Comparison of ENCODE assay signal across 17 mouse cellular contexts in genomic region chr1:116283968-116284367, GRCm38 (mm10).
"Had no signal": no experiment of that assay in that cellular context is flagged by ENCODE, and none has a peak within 500 bp of the region (broad histone marks: within the 10 kb centered on the region; RNA-seq: fewer than 3 reads in every experiment).

No protein-coding gene starts in this region.

- H3K27ac ChIP-seq: limb, embryonic 12.5 days; liver, embryonic 13.5 days; lung, embryonic 15.5 days; macrophage; midbrain, embryonic 12.5 days had no signal

- ATAC-seq: intestine, embryonic 16.5 days; liver, postnatal 0 days; midbrain, embryonic 16.5 days had no signal

- H3K36me3 ChIP-seq: limb, embryonic 12.5 days; liver, embryonic 13.5 days; lung, embryonic 15.5 days; midbrain, embryonic 12.5 days had no signal

- H3K9me3 ChIP-seq: limb, embryonic 12.5 days; liver, embryonic 13.5 days; lung, embryonic 15.5 days; megakaryocyte, embryonic 14.5 days; midbrain, embryonic 12.5 days had no signal

- DNase-seq: kidney, adult 8-10 months; kidney, postnatal 36 days; layer of hippocampus, adult 9-11 months; layer of hippocampus, postnatal 36 days; liver; liver, embryonic 13.5 days; liver, postnatal 0 days; lung, postnatal 14 days; right cerebral cortex, postnatal 14 days; thymus, postnatal 36 days had no signal

- H3K4me1 ChIP-seq: limb, embryonic 12.5 days; liver, embryonic 13.5 days; lung, embryonic 15.5 days; megakaryocyte, embryonic 14.5 days; midbrain, embryonic 12.5 days had no signal

- H3K4me2 ChIP-seq: limb, embryonic 12.5 days; liver, embryonic 13.5 days; lung, embryonic 15.5 days; midbrain, embryonic 12.5 days had no signal

- H3K9ac ChIP-seq: limb, embryonic 12.5 days; liver, embryonic 13.5 days; liver, postnatal 0 days; lung, embryonic 15.5 days; midbrain, embryonic 12.5 days had no signal

- H3K4me3 ChIP-seq: limb, embryonic 12.5 days; liver, embryonic 13.5 days; lung, embryonic 15.5 days; megakaryocyte, embryonic 14.5 days; midbrain, embryonic 12.5 days had no signal

- H3K27me3 ChIP-seq: limb, embryonic 12.5 days; liver, embryonic 13.5 days; lung, embryonic 15.5 days; megakaryocyte, embryonic 14.5 days; midbrain, embryonic 12.5 days had no signal
